Mouse (Mus musculus): Measurements from ENCODE around the gene Cdca3.

GRCm38 (mm10) chr6:124806446-124807140 lies 22.8 kb upstream of the Cdca3 start:
- no peak for TF ChIP-seq ZNF384 (IDR thresholded peaks at IDR 0.05; ENCODE audit: low read depth, low read length)
- no peak for TF ChIP-seq MAFK (IDR thresholded peaks at IDR 0.05; ENCODE audit: insufficient read depth, low read depth, low read length)
- TF ChIP-seq CHD2 (IDR thresholded peaks at IDR 0.05; ENCODE audit: low read depth, low read length), result no peak
- no peak for TF ChIP-seq HCFC1 (IDR thresholded peaks at IDR 0.05; ENCODE audit: borderline replicate concordance, insufficient read depth, low read length)

Measured in ES-E14 (cell line).